Mouse (Mus musculus) spleen, postnatal 36 days (tissue): ENCODE measurements around the gene Ctag2.

Experiments
- DNase-seq, 2 experiments: peaks; one replicate each; pipeline ENCODE4 v3.0.0; 2022; ENCODE audit warnings: low spot score in 2 of 2, mixed read lengths in 1 of 2

Ctag2 gene

DNA sequence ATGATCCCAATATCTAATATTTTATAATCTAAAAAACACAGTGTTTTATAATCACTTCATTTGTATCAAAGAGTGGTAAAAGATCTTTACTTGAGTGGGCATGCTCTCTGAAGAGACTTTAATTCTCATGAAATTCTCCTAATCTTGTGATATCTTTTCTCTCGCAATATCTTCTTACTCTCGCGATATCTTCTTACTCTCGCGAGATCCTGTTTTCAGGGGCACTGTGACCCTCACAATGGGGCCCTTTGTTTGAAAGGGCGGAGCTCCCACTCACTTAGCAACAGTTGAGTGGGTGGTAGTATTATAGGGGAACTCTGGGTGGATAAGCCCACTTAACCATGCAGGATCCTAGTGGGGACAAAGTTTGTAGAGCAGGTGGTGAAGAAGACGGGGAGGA, at the start of gene Ctag2:
Gene Ctag2 (plus strand): TSS at position 301 of the 400 bp plus-strand sequence.
- DNase-seq: no peak
